Mouse (Mus musculus): ENCODE data around the gene Nudcd3.

- TF ChIP-seq HCFC1 (IDR thresholded peaks at IDR 0.05; ENCODE audit: borderline replicate concordance, insufficient read depth, low read length) (no peak), CHD2 (IDR thresholded peaks at IDR 0.05; ENCODE audit: low read depth, low read length) (no peak), MAFK (IDR thresholded peaks at IDR 0.05; ENCODE audit: insufficient read depth, low read depth, low read length) (no peak), ZC3H11A (IDR thresholded peaks at IDR 0.05; ENCODE audit: borderline replicate concordance, low read depth, low read length) (no peak)
Observed at GRCm38 (mm10) chr11:6183246-6183645, 17.0 kb downstream of the Nudcd3 start.
